Mouse (Mus musculus) monocyte, adult 2 months (primary cell): Measurements from ENCODE around the gene Spsb2.
"Not testable (repeated sequence)": the region's sequence is repeated elsewhere in the genome, so short reads cannot be mapped to it uniquely, and the experiment has no call there.

Experiments
- DNase-seq, 2 experiments: peaks; one replicate each; pipeline ENCODE4 v3.0.0; 2022; ENCODE audit warnings: low spot score in 2 of 2, low read depth in 1 of 2

Gene Spsb2

GRCm38 (mm10) chr6:124802400-124802799 is 6.1 kb upstream of the Spsb2 start:
- not testable (repeated sequence) for DNase-seq

GRCm38 (mm10) chr6:124803061-124803460 is 5.4 kb upstream of the Spsb2 start:
- no peak for DNase-seq

- not testable (repeated sequence) for DNase-seq
These were observed 4.8 kb upstream of the Spsb2 start for GRCm38 (mm10) chr6:124803691-124804090.

- no peak for DNase-seq
These were observed 4.1 kb upstream of the Spsb2 start for GRCm38 (mm10) chr6:124804341-124804740.

GRCm38 (mm10) chr6:124805341-124806321 is 2.8 kb upstream of the Spsb2 start:
- DNase-seq, result peak; percentile 80 to 88

GRCm38 (mm10) chr6:124806446-124807140 is 1.9 kb upstream of the Spsb2 start:
- DNase-seq, result no peak

GRCm38 (mm10) chr6:124807366-124807765 is 1.1 kb upstream of the Spsb2 start:
- DNase-seq, result no peak

- DNase-seq, result no peak
These were observed 489 bp upstream of the Spsb2 start for GRCm38 (mm10) chr6:124807986-124808357.

- peak in 1 of 2 experiments; percentile 70 for DNase-seq
These were observed 752 bp downstream of the Spsb2 start for GRCm38 (mm10) chr6:124809052-124809774.

- no peak for DNase-seq
These were observed 1.5 kb downstream of the Spsb2 start for GRCm38 (mm10) chr6:124809775-124810538.

GRCm38 (mm10) chr6:124810566-124811402 is 2.3 kb downstream of the Spsb2 start:
- DNase-seq, result not testable (repeated sequence)

- DNase-seq, result no peak
These were observed 2.9 kb downstream of the Spsb2 start for GRCm38 (mm10) chr6:124811403-124811665.

- DNase-seq, result no peak
These were observed 3.5 kb downstream of the Spsb2 start for GRCm38 (mm10) chr6:124811701-124812560.

GRCm38 (mm10) chr6:124812848-124813247 is 4.4 kb downstream of the Spsb2 start:
- no peak for DNase-seq

GRCm38 (mm10) chr6:124813496-124813895 is 5.0 kb downstream of the Spsb2 start:
- DNase-seq, result no peak

GRCm38 (mm10) chr6:124813933-124814332 is 5.5 kb downstream of the Spsb2 start, which contains the start of gene Tpi1:
TSS of gene Tpi1 (minus strand) at chr6:124814296.
- DNase-seq, result peak; percentile 79 to 85

GRCm38 (mm10) chr6:124814448-124814847 is 6.0 kb downstream of the Spsb2 start:
- no peak for DNase-seq

GRCm38 (mm10) chr6:124814858-124815774 is 6.7 kb downstream of the Spsb2 start:
- DNase-seq, result no peak
